Mouse (Mus musculus): ENCODE measurements around the gene Epha4.

- TF ChIP-seq POLR2A (IDR thresholded peaks at IDR 0.05; ENCODE audit: insufficient read depth, low read depth, low read length) (no peak), CTCF (IDR thresholded peaks at IDR 0.05) (no peak), EP300 (IDR thresholded peaks at IDR 0.05; ENCODE audit: insufficient read depth, low read depth, low read length) (no peak)
Observed at GRCm38 (mm10) chr1:77458751-77459385, 56.0 kb downstream of the Epha4 start.

All from heart, adult 2 months (tissue).